Mouse (Mus musculus) R1 (cell line): ENCODE measurements at regions not wholly inside any gene's neighbourhood (a gene's known extent, or its start where the extent isn't known, plus 50 kb on each side); places are given as distances from the start of the nearest gene placed in this dataset.

Source experiments
- DNase-seq: peaks from one replicate; pipeline ENCODE4 v3.0.0-alpha.2; 2018; ENCODE audit warnings: low read depth, low spot score

DNA sequence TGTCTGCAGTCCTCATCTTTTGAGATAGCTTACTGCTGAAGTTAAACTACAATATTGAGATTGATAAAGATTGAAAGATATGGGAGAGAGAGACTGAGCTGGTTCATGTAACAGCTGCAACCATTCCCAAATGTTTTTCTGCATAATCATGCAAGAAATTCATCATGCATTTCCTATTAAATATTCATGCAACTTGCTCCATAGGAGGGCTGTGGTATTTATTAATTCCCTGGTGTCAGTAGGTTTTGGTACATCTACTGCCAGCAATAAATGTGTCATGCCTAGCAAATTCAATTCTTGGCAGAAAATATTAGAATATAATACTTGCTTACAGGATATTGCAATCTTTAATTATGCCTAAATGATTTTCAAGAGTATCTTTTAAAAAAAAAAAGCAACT is 125.5 kb upstream of the Rbms1 start:
- no peak for DNase-seq

DNA sequence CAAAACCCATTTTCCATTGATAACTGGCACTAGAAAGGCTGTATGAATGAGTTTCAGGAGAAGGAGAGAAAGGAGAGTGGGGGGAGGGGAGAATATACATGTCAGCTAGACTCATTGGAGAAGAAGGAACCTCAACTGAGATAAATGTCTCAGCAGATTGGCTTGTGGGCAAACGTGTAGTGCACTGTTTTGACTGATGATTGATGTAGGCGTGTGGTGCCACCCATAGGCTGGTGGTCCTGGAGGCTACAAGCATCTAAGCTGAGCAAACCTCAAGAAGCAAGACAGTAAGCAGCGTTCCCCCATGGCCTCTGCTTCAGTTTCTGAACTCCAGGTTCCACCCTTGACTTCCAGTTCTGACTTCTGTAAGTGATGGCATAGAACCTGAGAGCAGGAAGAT is 121.8 kb upstream of the Rbms1 start:
- DNase-seq, result no peak

DNA sequence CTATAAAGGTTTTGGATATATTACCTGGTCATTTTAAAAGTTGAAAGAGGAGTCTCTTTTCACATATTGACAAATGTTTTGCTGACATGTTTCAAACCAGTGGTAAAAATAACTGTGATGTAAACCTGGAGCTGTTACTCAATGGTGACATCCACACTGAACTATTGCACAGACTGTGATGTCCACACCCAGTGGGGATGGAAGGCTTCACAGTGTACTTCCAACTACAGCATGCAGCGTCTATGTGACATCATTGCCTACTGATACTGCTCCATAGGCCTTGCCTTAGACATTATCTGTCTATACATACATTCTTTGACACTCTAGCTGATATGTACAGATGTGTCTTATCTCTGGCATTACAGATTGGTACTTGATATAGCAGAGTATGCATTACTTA is 120.1 kb upstream of the Rbms1 start:
- no peak for DNase-seq

DNA sequence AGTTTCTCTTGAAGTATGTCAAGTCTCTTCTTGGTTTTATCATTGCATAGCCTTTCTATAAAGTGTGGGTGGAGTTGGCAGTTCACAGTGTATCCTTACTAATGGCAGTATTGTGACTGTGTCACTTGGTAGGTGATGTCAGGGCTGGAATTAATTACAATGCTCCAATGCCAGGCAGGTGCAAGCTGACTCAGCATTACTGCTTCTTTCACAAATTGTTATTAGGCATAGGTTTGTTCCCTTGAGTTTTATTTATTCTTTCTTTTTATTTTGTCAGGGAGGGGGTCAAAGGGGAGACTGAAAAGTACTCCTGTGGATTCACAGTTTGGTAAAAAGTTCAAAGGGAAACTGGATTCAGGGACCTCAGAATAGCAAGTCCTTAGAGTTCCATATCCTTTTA is 119.6 kb upstream of the Rbms1 start:
- no peak for DNase-seq

DNA sequence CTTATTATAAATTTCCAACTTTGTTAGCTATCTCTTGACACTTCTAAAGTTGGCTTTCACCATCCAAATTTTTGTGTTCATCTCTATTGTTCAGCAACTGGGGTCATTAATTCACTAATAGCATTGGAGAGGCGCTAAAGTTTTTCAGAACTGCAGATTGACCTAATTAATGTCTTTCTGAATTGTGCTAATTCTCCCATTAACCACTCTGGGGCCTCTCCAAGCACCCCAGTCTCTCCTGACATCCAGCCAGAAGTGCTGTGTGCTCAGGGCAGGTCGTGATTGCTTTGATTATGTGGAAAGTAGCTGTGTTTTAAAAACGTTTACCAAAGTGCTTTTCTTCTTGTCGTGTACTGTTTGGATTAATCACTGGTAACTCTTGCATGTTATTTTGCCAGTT is 117.0 kb upstream of the Rbms1 start:
- DNase-seq, result no peak

DNA sequence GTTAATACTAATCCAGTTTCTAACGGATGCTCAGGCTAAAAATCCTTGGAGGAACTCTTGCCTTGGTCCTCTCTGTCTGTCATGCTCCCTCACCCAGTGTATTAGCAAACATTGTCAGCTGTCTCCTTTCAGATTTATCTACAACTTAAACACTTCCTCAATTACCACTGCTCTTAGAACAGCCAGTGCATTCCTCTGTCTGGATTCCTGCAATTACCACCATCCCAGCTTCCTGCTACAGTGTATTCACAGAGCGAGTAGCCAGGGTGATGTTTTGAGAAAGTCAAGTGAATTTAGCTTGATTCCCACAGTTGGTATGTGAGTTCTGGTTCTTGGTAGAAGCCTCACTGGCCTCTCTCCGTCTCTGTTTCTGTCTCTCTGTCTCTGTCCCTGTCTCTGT is 108.0 kb upstream of the Rbms1 start:
- DNase-seq, result no peak

DNA sequence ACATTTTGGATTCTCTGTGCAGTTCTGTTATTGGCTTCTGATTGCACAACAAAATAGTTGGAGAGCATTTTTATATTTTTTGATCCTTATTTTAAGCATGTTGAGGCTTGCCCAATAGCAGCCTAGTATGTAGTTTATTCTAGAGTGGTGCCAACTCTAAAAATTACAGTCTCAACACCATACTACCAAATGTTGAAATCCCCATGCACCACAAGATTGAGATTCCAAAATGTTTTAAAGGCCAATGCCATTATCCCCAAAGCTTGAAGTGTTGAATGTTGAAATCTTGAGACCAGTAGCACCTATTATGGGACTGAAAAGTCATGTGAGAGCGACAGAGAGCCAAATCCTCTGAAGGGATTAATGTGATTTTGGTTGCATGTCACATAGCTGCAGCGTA is 104.9 kb upstream of the Rbms1 start:
- no peak for DNase-seq

DNA sequence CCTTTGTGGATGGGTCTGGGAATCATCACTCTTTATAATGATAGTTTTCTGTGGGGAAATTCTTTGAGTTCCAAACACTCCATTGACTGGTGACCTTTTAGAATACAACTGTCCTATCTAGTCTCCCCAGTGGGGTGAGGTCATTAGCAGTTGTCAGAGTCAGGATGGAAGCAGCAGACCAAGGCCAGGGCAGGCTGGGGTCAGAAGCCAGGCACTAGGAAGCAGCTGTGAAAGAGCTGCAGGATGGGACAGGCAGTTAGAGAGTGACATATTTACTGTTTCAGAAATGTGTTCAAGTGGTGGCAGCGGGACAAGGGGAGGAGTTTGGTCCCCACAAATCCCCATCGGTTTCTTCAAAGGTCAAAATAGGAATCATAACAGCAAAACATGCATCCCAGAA is 99.1 kb upstream of the Rbms1 start:
- no peak for DNase-seq

DNA sequence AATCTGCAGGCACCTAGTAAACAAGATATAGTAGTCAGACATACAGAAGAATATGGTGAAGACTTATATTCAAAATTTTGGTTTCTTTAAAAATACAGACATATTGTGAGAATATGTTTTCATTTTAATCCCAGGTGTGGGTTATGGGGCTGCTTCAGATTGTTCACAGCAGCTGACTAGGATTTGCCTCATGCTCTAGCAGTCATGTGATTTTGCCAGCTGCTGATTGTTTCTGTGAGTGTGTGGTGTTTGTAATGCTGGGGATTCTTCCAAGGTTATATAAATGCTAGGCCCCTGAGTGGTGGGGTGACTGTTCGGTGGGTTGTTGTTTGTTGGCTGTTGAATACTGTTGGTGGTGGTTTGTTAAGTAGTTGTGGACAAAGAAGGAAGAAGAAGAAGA is 97.9 kb upstream of the Rbms1 start:
- DNase-seq, result no peak

DNA sequence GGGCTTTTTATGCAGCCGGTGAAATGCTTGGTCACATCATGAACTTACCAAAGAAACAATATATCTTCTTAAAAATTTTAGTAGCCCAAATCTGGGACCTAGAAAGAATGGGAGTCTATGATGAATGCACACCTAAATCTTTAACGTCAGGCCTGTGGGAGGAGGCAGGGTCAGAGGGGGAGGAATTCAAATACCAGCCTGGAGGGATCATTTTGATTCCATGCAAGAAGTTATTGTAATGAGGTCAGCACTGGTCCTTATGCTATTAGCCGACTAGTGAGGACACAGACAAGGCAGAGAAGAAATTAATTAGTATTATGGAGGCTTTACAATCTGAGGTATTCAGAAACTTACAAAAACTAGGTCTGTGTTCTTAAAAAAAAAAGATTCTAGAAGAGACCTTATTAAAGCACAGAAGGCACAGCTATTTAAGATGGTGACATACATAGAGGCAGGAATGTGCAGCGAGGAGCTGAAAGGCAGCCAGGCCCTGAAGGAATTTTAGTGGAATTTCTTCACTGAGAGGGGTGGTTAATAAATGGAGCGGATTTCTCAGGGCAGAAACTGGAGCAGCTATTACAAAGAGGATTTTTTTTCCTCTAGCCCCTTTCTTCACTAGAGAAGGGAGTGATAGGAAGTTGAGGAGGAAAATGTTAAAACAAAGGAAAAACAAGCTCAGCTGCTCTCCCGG is 95.7 kb upstream of the Rbms1 start:
- DNase-seq, result no peak

DNA sequence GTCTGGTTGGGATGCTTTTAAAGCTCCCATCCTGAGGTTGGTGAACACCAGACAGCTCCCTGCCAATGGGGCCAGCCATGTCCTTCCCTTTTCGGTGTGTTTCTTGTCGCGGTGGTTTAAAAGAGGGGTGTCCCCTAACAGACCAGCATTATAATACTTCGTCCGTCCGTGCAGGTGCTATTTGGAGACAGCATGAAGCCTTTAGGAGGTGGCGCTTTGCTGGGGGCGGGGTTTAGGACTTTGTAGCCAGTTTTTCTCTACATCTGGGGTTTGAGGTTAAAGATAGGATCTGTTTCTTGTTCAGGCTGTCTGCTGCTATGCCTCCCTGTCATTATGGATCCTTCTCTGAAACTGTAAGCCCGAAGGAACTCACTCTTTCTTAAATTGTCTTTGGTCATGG is 89.3 kb upstream of the Rbms1 start:
- peak; percentile 13 for DNase-seq

DNA sequence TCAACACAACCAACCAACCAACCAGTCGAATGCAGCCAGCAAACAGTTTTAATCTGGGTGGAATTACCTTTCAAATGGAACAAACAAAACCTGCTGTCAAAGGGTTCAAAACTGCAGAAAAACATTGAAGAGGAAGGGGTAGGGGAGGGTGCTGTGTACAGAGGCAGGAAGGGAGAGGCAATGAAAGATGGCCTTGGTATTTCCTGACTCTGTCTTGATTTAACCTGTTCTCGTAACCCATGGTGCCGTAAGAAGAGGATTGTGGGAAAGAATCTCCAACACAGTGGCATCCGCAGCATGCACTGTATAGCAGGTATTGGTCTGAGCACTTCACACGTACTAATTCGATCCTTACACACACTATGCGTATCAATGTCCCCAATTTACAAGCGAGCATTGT is 88.8 kb upstream of the Rbms1 start:
- DNase-seq, result no peak

DNA sequence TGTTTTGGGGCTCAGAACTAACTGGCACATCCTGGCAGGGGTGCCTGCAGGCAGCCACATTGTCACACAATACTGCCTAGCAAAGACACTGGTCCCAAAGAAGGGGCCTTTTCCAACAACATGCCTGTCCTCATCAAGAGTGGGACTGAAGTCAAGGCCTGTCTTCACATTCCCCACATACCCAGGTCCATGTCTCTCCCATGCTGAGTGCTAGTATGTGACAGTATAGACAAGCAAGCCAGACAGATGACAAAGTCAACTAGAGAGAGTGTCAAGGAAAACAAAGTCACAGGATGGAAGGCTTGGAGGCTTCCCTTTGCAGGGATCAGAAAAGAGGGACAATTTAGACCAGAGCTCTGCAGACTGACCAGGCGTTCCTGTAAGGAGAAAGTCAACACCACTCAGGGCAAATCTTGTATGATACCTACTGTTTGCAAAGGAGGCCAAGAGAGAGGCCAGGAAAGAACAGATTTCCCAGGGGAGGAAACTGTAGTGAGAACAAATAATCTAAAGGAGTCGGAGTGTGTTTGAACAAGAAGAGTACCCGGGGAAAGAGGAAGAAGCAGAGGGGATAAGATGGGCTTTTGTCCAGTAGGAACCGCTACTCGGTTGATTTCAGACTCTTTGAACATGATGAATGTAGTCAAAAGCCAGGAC is 83.2 kb upstream of the Rbms1 start:
- DNase-seq, result no peak

DNA sequence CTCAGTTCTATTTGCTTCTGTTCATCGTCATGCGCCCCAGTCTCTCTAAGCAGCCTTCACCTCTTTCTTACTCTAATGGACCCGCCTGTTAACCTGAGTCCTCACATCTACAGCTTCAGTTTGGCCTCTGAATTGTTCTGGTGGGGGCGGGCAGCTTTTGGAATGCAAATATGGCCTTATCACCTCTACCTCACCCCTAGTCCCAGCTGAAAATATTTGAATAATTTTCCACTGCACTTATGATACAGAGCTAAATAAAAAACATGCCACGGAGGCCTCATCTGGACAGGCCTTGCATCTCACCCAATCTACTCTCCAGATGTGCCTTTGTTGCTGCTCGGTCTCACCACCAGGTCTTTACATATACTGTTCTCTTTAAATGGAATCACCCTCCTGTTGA is 82.5 kb upstream of the Rbms1 start:
- no peak for DNase-seq

DNA sequence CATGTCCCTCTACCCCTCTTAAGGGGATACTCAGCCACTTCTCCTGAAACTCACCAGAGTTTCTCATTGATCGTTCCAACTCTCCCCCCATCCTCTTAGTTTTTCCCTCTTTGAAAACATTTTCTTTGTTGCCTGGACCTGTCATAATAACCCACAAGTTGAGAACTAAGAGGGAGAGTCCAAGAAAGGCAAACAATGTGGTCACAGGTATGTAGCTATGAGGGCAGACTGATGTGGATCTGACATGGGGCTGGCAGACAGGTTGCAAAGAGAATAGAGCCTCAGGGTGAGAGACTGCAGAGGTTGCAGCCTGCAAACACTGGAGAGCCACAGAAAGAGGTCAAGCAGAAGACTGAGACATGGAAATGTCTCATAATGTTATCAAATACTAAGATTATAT is 69.9 kb upstream of the Rbms1 start:
- DNase-seq, result no peak

DNA sequence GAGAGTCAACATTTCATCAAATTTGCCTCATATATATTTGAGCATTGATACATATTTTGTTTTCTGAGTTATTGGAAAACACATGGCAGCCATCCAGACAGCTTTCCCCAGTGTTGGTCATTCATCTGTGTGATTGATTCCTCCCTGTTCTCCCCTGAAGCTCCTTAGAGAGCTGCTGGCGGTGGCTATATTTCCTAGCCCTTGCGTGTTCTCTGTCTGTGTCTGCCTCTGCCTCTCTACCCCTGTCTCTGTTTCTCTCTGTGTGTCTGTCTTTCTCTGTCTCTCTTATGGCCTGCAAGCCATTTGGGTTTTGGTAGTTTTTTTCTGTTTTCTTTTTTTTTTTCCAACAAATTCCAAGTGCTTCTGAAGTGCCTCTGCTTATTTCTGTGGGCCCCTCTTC is 66.7 kb upstream of the Rbms1 start:
- DNase-seq, result no peak

DNA sequence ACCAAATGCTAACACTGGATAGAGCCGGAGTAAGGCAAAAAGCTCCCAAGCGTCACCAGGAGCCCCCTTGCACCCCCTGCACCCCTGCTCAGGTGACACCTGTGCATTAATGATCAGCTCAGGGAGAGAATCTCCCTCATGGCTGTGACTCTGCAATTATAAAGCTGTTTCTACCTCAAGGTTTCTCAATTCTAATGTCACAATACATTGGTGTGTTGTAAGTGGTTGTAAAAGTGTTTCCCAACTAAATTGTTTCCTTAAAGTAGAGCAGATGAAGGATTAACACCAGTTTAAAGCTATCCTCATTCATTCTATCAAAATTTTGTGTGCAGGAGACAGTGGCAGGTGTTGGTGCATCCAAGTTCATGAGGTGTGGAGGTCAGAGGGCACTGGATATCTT is 65.6 kb upstream of the Rbms1 start:
- DNase-seq, result no peak

DNA sequence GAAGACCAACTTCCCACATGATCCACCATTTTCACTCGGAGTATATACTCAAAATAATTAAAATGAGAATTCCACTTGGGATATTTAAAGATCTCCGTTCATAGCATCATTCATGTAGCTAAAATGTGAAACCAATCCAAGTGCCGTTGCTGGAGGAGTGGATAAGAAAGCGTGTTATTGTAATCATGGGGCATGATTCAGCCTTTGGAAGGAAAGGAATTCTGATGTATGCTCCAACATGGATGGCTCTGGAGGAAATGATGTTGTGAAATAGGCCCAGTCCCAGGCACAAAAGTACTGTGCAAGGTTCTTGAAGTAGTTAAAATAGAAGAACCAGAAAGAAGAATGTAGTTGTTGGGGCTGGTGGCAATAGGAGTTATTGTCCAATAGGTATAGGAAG is 64.7 kb upstream of the Rbms1 start:
- DNase-seq, result no peak

DNA sequence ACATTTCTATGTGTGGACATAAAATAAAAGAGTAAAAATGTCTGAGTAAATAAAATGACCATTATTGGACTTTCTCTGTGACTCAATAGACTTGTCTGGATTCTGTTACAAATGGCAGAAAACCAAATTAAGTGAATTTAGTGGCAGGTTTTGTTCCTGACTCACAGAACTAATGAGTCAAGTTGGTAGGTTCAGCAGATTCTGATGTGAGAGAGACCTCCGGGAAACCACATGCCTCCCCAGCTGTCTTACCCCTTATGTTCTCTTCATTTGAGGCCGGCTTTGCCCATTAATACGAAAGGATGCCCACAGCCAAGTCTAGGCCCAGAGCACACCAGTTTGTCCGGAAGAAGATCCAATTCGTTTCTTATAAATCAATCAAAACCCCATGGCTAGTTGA is 59.4 kb upstream of the Rbms1 start:
- no peak for DNase-seq

DNA sequence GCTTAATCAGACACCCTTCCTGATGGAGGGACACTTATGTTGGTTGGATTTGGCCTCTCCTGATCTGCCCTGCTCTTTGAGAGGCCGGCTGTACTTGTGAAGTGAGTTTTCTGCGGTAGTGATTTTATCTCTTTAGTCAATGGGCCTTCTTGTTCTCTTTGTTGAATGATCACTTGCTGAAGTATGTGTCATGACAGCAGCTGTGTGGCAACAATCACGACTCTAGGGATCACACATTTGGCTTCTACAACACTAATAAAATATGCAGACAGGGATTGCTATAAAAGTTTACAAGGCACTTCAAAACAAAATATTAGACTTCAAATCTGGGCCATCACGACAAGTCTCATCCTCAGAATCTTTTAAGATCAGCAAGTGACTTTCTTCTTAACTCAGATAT is 57.8 kb upstream of the Rbms1 start:
- no peak for DNase-seq

DNA sequence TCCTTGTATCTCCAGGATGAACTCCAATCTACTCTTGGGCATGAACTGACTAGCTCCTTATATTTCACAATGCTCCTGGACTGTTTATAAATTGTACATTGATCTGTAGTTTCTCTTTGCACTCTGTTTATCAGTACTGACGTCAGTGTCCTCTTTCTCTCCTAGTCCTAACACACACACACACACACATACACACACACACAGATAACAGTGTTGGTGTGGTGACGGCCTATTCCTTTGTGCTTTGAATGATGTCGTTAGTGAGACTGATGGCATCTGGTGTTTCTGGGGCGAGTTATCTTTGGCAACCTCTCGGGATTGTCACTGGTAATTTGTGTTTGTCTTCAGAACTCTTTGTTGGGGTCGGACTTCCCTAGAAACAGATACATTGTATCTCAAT is 50.0 kb upstream of the Rbms1 start:
- DNase-seq, result no peak
